Mouse (Mus musculus): Measurements from ENCODE around the gene Clk2.

DNA sequence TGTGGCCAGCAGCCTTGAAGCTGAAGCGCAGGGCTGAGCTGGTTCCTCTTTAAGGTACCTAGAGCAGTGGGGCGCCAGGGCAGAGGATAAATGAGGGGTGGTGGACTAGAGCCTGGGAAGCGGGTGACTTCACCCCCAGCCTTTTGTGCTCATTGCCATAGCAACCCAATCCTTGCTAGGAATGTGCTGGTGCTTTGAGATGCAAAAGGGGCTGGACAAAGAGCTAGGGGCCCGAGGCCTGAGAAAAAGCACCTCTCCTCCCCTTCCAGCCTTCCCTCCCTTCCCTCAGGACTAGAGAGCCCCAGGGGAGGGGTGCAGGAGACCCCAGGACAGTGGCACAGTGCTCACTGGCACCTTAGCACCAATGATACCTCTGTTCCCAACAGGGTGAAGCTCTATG lies 61.3 kb downstream of the Clk2 start:
- TF ChIP-seq CTCF (IDR thresholded peaks at IDR 0.05; ENCODE audit: insufficient read depth, low read length) (no peak), POLR2A (IDR thresholded peaks at IDR 0.05; ENCODE audit: borderline replicate concordance, extremely low read depth, low read depth, low read length) (no peak)
